Mouse (Mus musculus) CD4-positive, CD25-positive, alpha-beta regulatory T cell, adult 2 months (primary cell): ENCODE data around the gene Olfr916.

ENCODE experiments used
- DNase-seq: peaks from one replicate; pipeline ENCODE4 v3.0.0-alpha.2; 2012; ENCODE audit warnings: low read depth, low spot score

Olfr916 gene

GRCm38 (mm10) chr9:38659775-38660174, at the start of gene Olfr916:
Gene Olfr916, minus strand, starts transcription at chr9:38659875.
- DNase-seq = no peak

GRCm38 (mm10) chr9:38674501-38674900, 14.8 kb upstream of the Olfr916 start, which contains the start of gene Olfr918:
Gene Olfr918, minus strand, starts transcription at chr9:38674601.
- no peak for DNase-seq

GRCm38 (mm10) chr9:38672887-38673286, 13.2 kb upstream of the Olfr916 start:
- DNase-seq = no peak

GRCm38 (mm10) chr9:38665742-38666141, 6.1 kb upstream of the Olfr916 start, which contains the start of gene Olfr917:
Gene Olfr917, minus strand, starts transcription at chr9:38665842.
- DNase-seq = no peak

GRCm38 (mm10) chr9:38632406-38632805, 27.3 kb downstream of the Olfr916 start:
- DNase-seq = no peak
